Comparison of ENCODE assay signal across 10 mouse cellular contexts in the genomic region with DNA sequence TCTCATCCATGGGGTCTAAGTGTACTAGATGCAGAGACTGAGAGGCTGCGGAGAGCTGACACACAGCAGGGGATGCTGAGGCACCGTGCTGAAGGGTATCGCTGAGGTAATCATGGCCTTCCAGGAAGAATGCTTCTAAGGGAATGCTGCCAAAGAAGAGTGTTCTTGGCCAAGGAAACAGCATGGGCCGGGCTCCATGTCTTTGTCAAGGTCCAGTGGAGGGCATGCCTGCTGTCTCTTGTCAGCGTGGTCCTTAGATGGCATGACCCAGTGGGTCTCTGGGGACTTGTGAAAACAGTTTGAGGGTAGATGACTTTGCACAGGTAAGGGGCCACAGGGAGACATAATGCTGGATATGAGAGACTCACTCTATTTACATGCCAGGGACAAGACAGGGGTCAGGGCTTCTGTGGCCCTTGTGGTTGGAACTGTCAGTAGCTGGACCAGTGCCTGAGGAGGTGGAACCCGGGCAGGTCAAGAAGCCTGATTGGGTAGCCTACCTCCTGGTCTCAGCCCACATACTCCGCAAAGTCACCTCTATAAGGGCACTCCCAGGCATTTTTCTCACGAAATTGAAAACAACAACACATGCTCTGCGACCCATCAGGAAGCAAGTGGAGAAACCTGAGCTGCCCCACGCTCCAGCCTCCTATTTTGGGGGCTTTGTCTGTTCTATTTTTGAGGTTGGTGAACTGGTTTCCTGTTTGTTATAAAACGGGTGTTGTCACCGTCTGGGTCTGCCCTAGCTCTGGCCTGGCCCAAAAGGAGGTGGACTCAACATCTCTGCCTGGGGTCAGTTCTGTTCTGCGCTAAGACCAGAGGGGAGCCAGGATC.
DNase-seq lines count a peak whose midpoint lies in the region; ATAC-seq and TF ChIP-seq lines count a peak whose summit lies in the region.
"Had no signal": no experiment of that assay in that cellular context is flagged by ENCODE, and none has a peak within 500 bp of the region (broad histone marks: within the 10 kb centered on the region; RNA-seq: fewer than 3 reads in every experiment).

No protein-coding gene starts in this region.

- H3K4me1 ChIP-seq in midbrain, postnatal 0 days (ENCODE audit: insufficient read depth, low read length): no peaks in the 10 kb centered on the region
- H3K4me1 ChIP-seq in midbrain, embryonic 15.5 days: no peaks in the 10 kb centered on the region
- H3K4me1 ChIP-seq in cerebellum, adult 2 months (ENCODE audit: control insufficient read depth, insufficient read depth, low read length): peaks cover 22% of the 10 kb centered on the region
- no peaks in the 10 kb centered on the region for H3K4me1 ChIP-seq in liver, embryonic 12.5 days
- H3K4me1 ChIP-seq: liver, embryonic 15.5 days had no signal

- intact Hi-C loops in heart, postnatal 25 days (cut with DNase I): no loop called here

- no peaks in the 10 kb centered on the region for H3K27me3 ChIP-seq in midbrain, postnatal 0 days (ENCODE audit: insufficient read depth, low read length)
- no peaks in the 10 kb centered on the region for H3K27me3 ChIP-seq in midbrain, embryonic 15.5 days (replicated peaks)
- H3K27me3 ChIP-seq in cerebellum, adult 2 months (ENCODE audit: control insufficient read depth, insufficient read depth, low read length): no peaks in the 10 kb centered on the region
- H3K27me3 ChIP-seq in liver, embryonic 12.5 days (replicated peaks): peaks cover 9% of the 10 kb centered on the region
- H3K27me3 ChIP-seq: liver, embryonic 15.5 days had no signal

- no peak overlapping the region for H3K9ac ChIP-seq in midbrain, postnatal 0 days (replicated peaks; ENCODE audit: low read length, poor library complexity, severe bottlenecking)
- no peak overlapping the region for H3K9ac ChIP-seq in midbrain, embryonic 15.5 days
- H3K9ac ChIP-seq in liver, embryonic 12.5 days: no peak overlapping the region
- H3K9ac ChIP-seq: liver, embryonic 15.5 days had no signal

- WGBS in midbrain, postnatal 0 days: 81% methylated on average over 13 of the region's 13 CpGs
- WGBS in midbrain, embryonic 15.5 days: 81% methylated on average over 13 of the region's 13 CpGs
- 45% methylated on average over 13 of the region's 13 CpGs for WGBS in cerebellum, adult 2 months
- WGBS in liver, embryonic 12.5 days (ENCODE audit: insufficient replicate concordance): 40% methylated on average over 13 of the region's 13 CpGs

- no peaks in the 10 kb centered on the region for H3K36me3 ChIP-seq in midbrain, postnatal 0 days (ENCODE audit: insufficient read depth, low read length)
- H3K36me3 ChIP-seq in midbrain, embryonic 15.5 days (replicated peaks): no peaks in the 10 kb centered on the region
- H3K36me3 ChIP-seq in liver, embryonic 12.5 days: no peaks in the 10 kb centered on the region
- H3K36me3 ChIP-seq: liver, embryonic 15.5 days had no signal

- no peak for TF ChIP-seq CTCF in midbrain, postnatal 0 days (IDR thresholded peaks at IDR 0.05)
- no peak for TF ChIP-seq CTCF in cerebellum, adult 2 months (IDR thresholded peaks at IDR 0.05; ENCODE audit: borderline replicate concordance, insufficient read depth, low read depth, low read length)

- DNase-seq in heart, adult 11 months: peak; percentile 94
- DNase-seq in heart, postnatal 25 days (ENCODE audit: low spot score): no peak
- peak; percentile 59 for DNase-seq in midbrain, postnatal 0 days (ENCODE audit: low spot score)
- peak; percentile 68 to 78 for DNase-seq in cerebellum, adult 2 months
- peak; percentile 6 for DNase-seq in kidney, postnatal 10 days
- DNase-seq in embryo, embryonic 10 days (ENCODE audit: low spot score): no peak

- no peak overlapping the region for H3K4me3 ChIP-seq in midbrain, postnatal 0 days (ENCODE audit: low read depth, low read length)
- no peak overlapping the region for H3K4me3 ChIP-seq in midbrain, embryonic 15.5 days
- H3K4me3 ChIP-seq in cerebellum, adult 2 months (replicated peaks; ENCODE audit: insufficient read depth, low read depth, low read length): no peak overlapping the region
- H3K4me3 ChIP-seq in liver, embryonic 12.5 days: no peak overlapping the region
- H3K4me3 ChIP-seq: liver, embryonic 15.5 days had no signal

- H3K27ac ChIP-seq in midbrain, postnatal 0 days (ENCODE audit: low read depth, low read length): no peak overlapping the region
- no peak overlapping the region for H3K27ac ChIP-seq in midbrain, embryonic 15.5 days
- no peak overlapping the region for H3K27ac ChIP-seq in cerebellum, adult 2 months (ENCODE audit: insufficient read depth, low read length)
- no peak overlapping the region for H3K27ac ChIP-seq in liver, embryonic 12.5 days
- H3K27ac ChIP-seq: liver, embryonic 15.5 days had no signal

- no peak for ATAC-seq in midbrain, postnatal 0 days (ENCODE audit: low FRiP score)
- ATAC-seq in midbrain, embryonic 15.5 days (replicated peaks): no peak
- ATAC-seq in liver, embryonic 12.5 days: no peak
- ATAC-seq: forebrain, embryonic 16.5 days had no signal

- H3K9me3 ChIP-seq in midbrain, postnatal 0 days (ENCODE audit: low read length): no peaks in the 10 kb centered on the region
- no peaks in the 10 kb centered on the region for H3K9me3 ChIP-seq in midbrain, embryonic 15.5 days
- no peaks in the 10 kb centered on the region for H3K9me3 ChIP-seq in liver, embryonic 12.5 days (replicated peaks)
- H3K9me3 ChIP-seq: liver, embryonic 15.5 days had no signal

- no peak for TF ChIP-seq POLR2A in cerebellum, adult 2 months (IDR thresholded peaks at IDR 0.05; ENCODE audit: borderline replicate concordance, insufficient read depth, low read length)

- H3K4me2 ChIP-seq in midbrain, postnatal 0 days (ENCODE audit: low read depth, low read length, poor library complexity, severe bottlenecking): no peak overlapping the region
- H3K4me2 ChIP-seq in midbrain, embryonic 15.5 days: no peak overlapping the region
- no peak overlapping the region for H3K4me2 ChIP-seq in liver, embryonic 12.5 days
- H3K4me2 ChIP-seq: liver, embryonic 15.5 days had no signal

Comparison
In these comparisons a context has a peak if more than half of its experiments do, and no peak if none do; other contexts are left out.
1. DNase-seq: peak in heart, adult 11 months (single experiment), midbrain, postnatal 0 days (single experiment), cerebellum, adult 2 months (2 of 2) and kidney, postnatal 10 days (single experiment); none in heart, postnatal 25 days (single experiment) and embryo, embryonic 10 days (single experiment).